Mouse (Mus musculus): ENCODE measurements around the gene Kcnk2. TPM values are rescaled to one million over a fixed set of nuclear protein-coding genes. Genes with fewer than 3 reads are reported as not detected.

Gene Kcnk2
- polyA plus RNA-seq, 1 experiment from 2014 or later, result not detected

DNA sequence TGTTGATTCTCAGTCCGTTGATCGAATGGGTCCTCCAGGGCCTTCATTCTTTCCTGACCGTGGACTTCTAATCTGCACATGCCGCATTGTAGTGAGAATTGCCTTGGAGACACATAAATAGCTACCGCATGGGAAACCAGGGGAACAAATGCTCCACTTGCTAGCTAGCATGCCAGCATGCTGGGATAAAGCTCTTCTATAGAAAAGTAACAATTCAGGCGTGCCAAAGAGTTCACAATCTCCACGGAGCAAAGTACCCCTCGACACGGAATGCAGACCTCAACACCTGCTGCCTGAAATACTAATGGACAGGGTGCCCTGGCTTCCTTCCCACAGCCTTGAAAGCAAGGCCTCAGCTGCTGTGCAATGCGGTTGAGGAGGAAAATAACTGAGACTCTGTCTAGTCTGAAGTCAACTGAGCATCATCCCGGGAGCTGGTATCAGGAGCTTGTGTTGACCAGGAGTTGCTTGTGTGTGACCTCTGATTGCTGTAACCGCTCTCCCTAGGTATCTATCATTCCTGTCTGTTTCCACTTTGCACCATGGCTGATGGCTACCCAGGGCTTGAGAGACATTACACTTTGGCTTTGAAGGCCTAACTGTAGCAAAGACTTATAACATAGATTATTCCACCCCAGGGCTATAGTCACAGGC is 214.2 kb downstream of the Kcnk2 start:
- Histone ChIP-seq H3K9me3 (ENCODE audit: low read length) (peaks cover 2% of the 10 kb centered on the region; the same call in 1 of the 2 replicates), H3K4me2 (ENCODE audit: low read depth, low read length) (no peak overlapping the region), H3K27me3 (ENCODE audit: insufficient read depth, low read length) (no peaks in the 10 kb centered on the region), H3K4me1 (ENCODE audit: insufficient read depth) (no peaks in the 10 kb centered on the region), H3K9ac (replicated peaks) (no peak overlapping the region), H3K36me3 (replicated peaks; ENCODE audit: insufficient read depth, low read length) (no peaks in the 10 kb centered on the region), H3K27ac (ENCODE audit: low read depth) (no peak overlapping the region), H3K4me3 (ENCODE audit: low read depth, low read length) (no peak overlapping the region)
- WGBS (ENCODE audit: insufficient replicate concordance), result 79% methylated on average over 12 of the region's 12 CpGs
- DNase-seq (no peak), ATAC-seq (no peak)
- TF ChIP-seq EP300 (IDR thresholded peaks at IDR 0.05; ENCODE audit: low read depth), result no peak
- no peak for TF ChIP-seq CTCF (IDR thresholded peaks at IDR 0.05; ENCODE audit: low read depth)

DNA sequence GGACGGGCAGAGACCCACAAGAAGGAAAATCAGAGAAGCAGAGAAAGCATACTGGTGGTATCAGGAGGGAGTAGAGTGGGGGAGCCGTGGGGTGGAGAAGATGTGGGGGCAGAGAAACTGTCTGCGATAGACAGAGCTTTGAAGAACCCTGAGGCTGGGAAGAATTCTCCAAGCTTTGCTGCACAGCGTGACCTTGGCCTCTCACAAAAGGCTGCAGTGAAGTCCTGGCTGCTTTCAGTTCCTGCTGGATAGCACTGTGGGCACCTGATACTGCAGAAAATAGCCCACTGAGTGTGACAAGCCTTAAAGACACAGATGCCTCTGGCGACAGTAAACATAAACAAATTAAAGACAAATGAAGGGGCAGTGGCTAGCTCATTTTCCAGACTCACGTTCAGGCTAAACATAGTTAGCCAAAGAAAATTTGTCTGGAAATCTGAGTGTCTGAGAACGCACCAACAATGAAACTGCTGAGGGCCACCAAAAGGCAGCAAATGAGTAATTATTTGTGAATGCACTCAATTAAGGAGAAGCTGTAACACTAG is 216.8 kb downstream of the Kcnk2 start:
- no peaks in the 10 kb centered on the region for H3K4me1 ChIP-seq (ENCODE audit: insufficient read depth)
- H3K36me3 ChIP-seq (replicated peaks; ENCODE audit: insufficient read depth, low read length), result no peaks in the 10 kb centered on the region
- no peak overlapping the region for H3K27ac ChIP-seq (ENCODE audit: low read depth)
- no peak for TF ChIP-seq CTCF (IDR thresholded peaks at IDR 0.05; ENCODE audit: low read depth)
- 49% methylated on average over 7 of the region's 7 CpGs for WGBS (ENCODE audit: insufficient replicate concordance)
- no peak overlapping the region for H3K9ac ChIP-seq (replicated peaks)
- no peak overlapping the region for H3K4me2 ChIP-seq (ENCODE audit: low read depth, low read length)
- H3K9me3 ChIP-seq (ENCODE audit: low read length), result peaks cover 2% of the 10 kb centered on the region; the same call in 1 of the 2 replicates
- no peak overlapping the region for H3K4me3 ChIP-seq (ENCODE audit: low read depth, low read length)
- no peaks in the 10 kb centered on the region for H3K27me3 ChIP-seq (ENCODE audit: insufficient read depth, low read length)
- DNase-seq (no peak), ATAC-seq (no peak)

DNA sequence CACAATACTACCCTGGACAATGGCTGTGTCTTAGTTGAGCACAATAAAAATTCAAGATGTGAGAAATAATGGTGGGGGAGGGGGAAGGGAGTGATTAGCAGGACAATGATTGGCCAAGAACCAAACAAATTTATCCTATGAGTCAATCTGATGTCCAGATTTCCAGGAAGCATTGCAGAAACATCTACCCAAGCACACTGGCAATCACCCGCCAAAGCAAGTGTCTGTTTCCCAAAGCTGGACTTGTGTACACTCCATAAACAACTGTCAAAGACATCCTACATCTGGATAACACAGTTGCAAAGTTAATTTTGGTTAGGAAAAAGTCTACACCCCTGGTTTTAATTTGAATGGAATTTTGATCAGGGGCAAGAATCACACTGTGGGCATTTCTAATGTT is 224.3 kb downstream of the Kcnk2 start:
- H3K4me1 ChIP-seq (ENCODE audit: insufficient read depth), result no peaks in the 10 kb centered on the region
- ATAC-seq, result no peak
- no peak overlapping the region for H3K4me2 ChIP-seq (ENCODE audit: low read depth, low read length)
- TF ChIP-seq CTCF (IDR thresholded peaks at IDR 0.05; ENCODE audit: low read depth), result no peak
- no peak for TF ChIP-seq EP300 (IDR thresholded peaks at IDR 0.05; ENCODE audit: low read depth)
- no peaks in the 10 kb centered on the region for H3K36me3 ChIP-seq (replicated peaks; ENCODE audit: insufficient read depth, low read length)
- H3K4me3 ChIP-seq (ENCODE audit: low read depth, low read length), result no peak overlapping the region
- no peaks in the 10 kb centered on the region for H3K9me3 ChIP-seq (ENCODE audit: low read length)
- WGBS (ENCODE audit: insufficient replicate concordance), result 89% methylated on average over 1 of the region's 1 CpGs
- H3K27me3 ChIP-seq (ENCODE audit: insufficient read depth, low read length), result no peaks in the 10 kb centered on the region
- H3K9ac ChIP-seq (replicated peaks), result no peak overlapping the region
- no peak for DNase-seq
- H3K27ac ChIP-seq (ENCODE audit: low read depth), result no peak overlapping the region

DNA sequence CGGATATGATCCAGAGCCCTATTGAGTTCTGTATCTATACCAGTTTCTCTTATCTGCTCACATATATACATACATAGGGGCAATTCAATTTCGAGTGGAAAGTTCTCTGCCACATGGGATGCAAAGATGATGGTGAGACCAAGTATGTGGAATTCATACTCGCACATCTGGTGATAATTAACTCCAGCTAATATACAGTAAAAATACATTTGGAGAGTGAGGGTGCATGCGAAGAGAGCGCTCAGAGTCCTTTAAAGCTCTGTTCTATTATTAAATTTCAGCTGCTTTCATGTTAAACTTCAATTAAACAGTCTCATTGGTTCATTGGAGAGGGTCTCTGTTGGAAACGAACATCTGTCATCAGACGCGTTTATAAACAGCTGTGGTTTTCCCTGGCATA is 228.6 kb downstream of the Kcnk2 start:
- Histone ChIP-seq H3K4me2 (ENCODE audit: low read depth, low read length) (no peak overlapping the region), H3K9ac (replicated peaks) (no peak overlapping the region), H3K9me3 (ENCODE audit: low read length) (no peaks in the 10 kb centered on the region), H3K4me3 (ENCODE audit: low read depth, low read length) (no peak overlapping the region), H3K36me3 (replicated peaks; ENCODE audit: insufficient read depth, low read length) (no peaks in the 10 kb centered on the region), H3K27ac (ENCODE audit: low read depth) (no peak overlapping the region), H3K4me1 (ENCODE audit: insufficient read depth) (no peaks in the 10 kb centered on the region), H3K27me3 (ENCODE audit: insufficient read depth, low read length) (no peaks in the 10 kb centered on the region)
- TF ChIP-seq CTCF (IDR thresholded peaks at IDR 0.05; ENCODE audit: low read depth) (no peak), EP300 (IDR thresholded peaks at IDR 0.05; ENCODE audit: low read depth) (no peak)
- DNase-seq (no peak), ATAC-seq (no peak)
- WGBS (ENCODE audit: insufficient replicate concordance), result 72% methylated on average over 8 of the region's 8 CpGs

DNA sequence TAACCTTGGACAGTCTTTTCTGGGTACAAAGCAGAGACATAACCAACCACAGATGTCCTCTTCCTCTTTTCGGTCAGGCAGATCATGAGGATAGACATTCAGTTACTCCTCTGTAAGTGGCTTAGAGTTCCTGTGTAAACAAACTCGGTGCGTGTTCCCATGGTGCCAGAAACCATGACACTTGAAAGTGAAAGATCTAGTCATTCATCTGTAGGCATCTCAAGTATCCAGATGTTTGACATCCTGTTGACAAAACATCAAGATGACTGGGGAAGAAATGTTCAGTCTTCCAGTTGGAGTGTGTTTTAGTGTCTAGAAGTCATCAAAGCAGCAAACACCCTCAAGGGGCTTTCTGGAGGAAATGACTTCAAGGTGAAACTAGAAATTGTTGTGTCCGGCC is 230.9 kb downstream of the Kcnk2 start:
- WGBS (ENCODE audit: insufficient replicate concordance), result 36% methylated on average over 4 of the region's 4 CpGs
- H3K9ac ChIP-seq (replicated peaks), result no peak overlapping the region
- DNase-seq (no peak), ATAC-seq (no peak)
- H3K4me2 ChIP-seq (ENCODE audit: low read depth, low read length), result no peak overlapping the region
- TF ChIP-seq EP300 (IDR thresholded peaks at IDR 0.05; ENCODE audit: low read depth) (no peak), CTCF (IDR thresholded peaks at IDR 0.05; ENCODE audit: low read depth) (no peak)
- no peaks in the 10 kb centered on the region for H3K36me3 ChIP-seq (replicated peaks; ENCODE audit: insufficient read depth, low read length)
- no peaks in the 10 kb centered on the region for H3K4me1 ChIP-seq (ENCODE audit: insufficient read depth)
- H3K27ac ChIP-seq (ENCODE audit: low read depth), result no peak overlapping the region
- no peak overlapping the region for H3K4me3 ChIP-seq (ENCODE audit: low read depth, low read length)
- no peaks in the 10 kb centered on the region for H3K27me3 ChIP-seq (ENCODE audit: insufficient read depth, low read length)
- no peaks in the 10 kb centered on the region for H3K9me3 ChIP-seq (ENCODE audit: low read length)

DNA sequence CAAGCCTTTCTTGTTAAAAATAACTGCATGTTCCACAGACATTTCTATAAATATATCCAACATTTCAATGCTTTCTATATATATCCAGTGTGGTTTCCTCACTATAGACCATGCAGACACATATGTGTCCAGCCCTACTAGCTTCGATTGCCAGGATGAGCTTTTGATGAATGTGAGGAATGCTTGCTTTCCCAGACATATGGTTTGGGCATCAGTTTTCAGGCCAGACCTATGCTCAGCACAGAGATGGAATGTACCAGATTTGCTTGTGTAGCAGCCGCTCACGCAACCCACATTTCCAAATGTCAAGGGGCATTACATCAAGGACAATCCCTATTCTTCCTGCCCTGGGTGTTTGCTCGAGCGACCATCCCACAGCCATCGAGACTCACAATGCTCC is 236.3 kb downstream of the Kcnk2 start:
- 80% methylated on average over 6 of the region's 6 CpGs for WGBS (ENCODE audit: insufficient replicate concordance)
- no peaks in the 10 kb centered on the region for H3K9me3 ChIP-seq (ENCODE audit: low read length)
- no peak for ATAC-seq
- H3K27me3 ChIP-seq (ENCODE audit: insufficient read depth, low read length), result no peaks in the 10 kb centered on the region
- H3K9ac ChIP-seq (replicated peaks), result no peak overlapping the region
- H3K4me2 ChIP-seq (ENCODE audit: low read depth, low read length), result no peak overlapping the region
- DNase-seq, result no peak
- no peak overlapping the region for H3K4me3 ChIP-seq (ENCODE audit: low read depth, low read length)
- no peak overlapping the region for H3K27ac ChIP-seq (ENCODE audit: low read depth)
- H3K36me3 ChIP-seq (replicated peaks; ENCODE audit: insufficient read depth, low read length), result no peaks in the 10 kb centered on the region
- H3K4me1 ChIP-seq (ENCODE audit: insufficient read depth), result no peaks in the 10 kb centered on the region
- TF ChIP-seq CTCF (IDR thresholded peaks at IDR 0.05; ENCODE audit: low read depth), result no peak

Data from liver, postnatal 0 days (tissue).